Mouse (Mus musculus): ENCODE results near the gene Yes1. TPM values are rescaled to one million over a fixed set of nuclear protein-coding genes. Genes with fewer than 3 reads are reported as not detected.
"Not testable (repeated sequence)": the region's sequence is repeated elsewhere in the genome, so short reads cannot be mapped to it uniquely, and the experiment has no call there.

Gene Yes1
- polyA plus RNA-seq, 1 experiment from 2014 or later: 21.5 TPM

DNA sequence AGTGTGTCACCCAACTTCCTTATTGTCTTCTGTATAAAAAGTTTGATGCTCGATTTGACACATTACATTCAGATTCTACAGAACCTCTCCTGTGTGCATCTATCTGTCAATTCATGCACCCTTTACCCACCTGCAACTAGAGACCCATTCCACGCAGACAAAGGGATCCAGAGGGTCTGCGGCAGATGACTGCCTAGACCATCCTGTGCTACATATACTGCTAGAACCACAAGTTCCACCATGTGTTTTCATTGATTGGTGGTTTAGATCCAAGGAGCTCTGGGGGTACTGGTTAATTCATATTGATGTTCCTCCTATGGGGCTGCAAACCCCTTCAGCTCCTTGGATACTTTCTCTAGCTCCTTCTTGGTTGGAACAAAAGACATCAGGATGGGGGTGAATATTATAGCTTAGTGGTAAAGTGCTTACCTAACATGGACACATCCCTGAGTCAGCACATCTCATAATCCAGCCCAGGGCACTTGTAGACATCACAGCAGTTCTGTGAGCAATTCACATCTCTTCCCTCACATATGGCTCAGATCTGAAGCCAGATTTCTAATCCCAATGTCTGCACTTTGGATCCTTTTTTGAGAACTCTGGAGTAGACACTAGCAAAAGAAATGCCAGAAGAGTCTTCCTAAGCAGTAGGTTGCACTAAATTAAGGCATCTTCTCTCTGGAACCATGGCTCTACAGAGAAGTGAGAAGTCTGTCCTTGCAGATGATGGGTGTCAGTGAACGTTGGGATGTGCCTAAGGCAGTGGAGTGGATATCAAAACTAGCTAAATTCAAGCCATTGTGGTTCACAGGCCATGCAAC, 101.5 kb downstream of the Yes1 start:
- Histone ChIP-seq H3K4me1 (replicated peaks) (peaks cover 11% of the 10 kb centered on the region), H3K4me2 (replicated peaks) (peak overlapping the region; percentile 73), H3K4me3 (replicated peaks) (peak overlapping the region; percentile 69), H3K27me3 (no peaks in the 10 kb centered on the region), H3K9ac (replicated peaks) (no peak overlapping the region), H3K9me3 (no peaks in the 10 kb centered on the region), H3K27ac (no peak overlapping the region), H3K36me3 (no peaks in the 10 kb centered on the region)
- no peak for ATAC-seq
- 68% methylated on average over 4 of the region's 4 CpGs for WGBS

DNA sequence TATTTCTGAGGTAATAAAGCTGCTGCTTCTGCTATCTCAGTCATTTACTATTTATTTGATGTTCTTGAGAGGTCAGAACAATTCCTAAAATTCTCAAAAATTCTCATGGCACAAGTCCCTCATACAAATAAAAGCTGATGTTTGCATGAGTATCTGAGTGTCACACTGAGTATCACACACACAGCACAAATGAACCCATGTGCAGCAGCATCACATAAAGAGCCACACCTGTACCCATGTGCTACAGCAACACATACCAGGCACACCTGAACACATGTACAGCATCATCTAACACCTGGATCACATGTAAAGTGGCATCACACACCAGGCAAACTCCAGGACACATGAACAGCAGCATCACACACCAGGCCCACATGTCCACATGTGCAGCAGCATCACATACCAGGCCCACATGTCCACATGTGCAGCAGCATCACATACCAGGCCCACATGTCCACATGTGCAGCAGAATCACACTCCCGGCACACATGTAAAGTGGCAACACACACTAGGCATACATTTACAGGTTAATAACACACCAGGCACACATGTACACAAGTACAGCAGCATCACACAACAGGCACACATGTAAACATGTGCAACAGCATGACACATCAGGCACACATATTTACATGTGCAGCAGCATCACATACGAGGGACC, 102.2 kb downstream of the Yes1 start:
- Histone ChIP-seq H3K4me1 (replicated peaks) (peaks cover 11% of the 10 kb centered on the region), H3K9me3 (no peaks in the 10 kb centered on the region), H3K4me2 (replicated peaks) (peak overlapping the region; percentile 73), H3K27ac (peak overlapping the region; percentile 87), H3K4me3 (replicated peaks) (peak overlapping the region; percentile 69), H3K9ac (replicated peaks) (peak overlapping the region; percentile 77), H3K27me3 (no peaks in the 10 kb centered on the region), H3K36me3 (no peaks in the 10 kb centered on the region)
- WGBS: 20% methylated on average over 2 of the region's 2 CpGs
- ATAC-seq: no peak; the same call in 1 of the 2 replicates

DNA sequence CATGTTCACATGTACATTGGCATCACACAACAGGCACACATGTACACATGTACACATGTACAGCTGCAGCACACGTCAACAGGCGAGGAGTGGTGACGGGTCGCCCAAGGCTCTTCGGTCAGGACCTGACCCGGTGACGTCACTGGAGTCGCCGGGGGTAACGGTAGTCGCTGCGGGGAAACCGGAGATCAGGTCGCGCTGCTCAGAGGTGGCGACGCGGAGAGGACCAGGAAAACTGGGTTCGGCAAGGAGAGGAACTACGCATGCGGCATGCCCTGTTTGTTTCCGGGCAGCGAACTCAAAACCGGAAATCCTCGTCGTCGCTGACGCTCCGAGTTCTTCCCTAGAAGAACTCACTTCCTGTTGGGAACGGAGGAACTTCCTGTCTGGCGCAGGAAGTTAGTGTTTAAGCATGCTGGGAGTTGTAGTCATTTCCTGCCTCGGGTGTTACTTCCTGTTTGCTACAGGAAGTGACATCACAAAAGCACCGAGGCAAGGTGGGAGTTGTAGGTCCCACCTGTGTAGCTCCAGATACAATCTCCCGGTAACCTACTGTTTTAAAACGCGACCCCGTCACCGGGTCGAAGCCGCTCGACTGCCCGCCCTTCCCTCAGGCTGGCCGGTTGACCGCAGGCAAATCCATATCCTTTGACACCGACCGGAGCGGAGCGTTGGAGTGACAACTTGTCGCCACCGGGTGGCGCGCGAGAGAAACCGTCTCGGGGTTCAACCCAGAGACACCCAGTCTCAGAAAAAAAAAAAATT, 102.9 kb downstream of the Yes1 start:
- no peaks in the 10 kb centered on the region for H3K36me3 ChIP-seq
- no peaks in the 10 kb centered on the region for H3K9me3 ChIP-seq
- under 1% methylated on average over 55 of the region's 55 CpGs for WGBS
- no peaks in the 10 kb centered on the region for H3K27me3 ChIP-seq
- H3K9ac ChIP-seq (replicated peaks): peak overlapping the region; percentile 77
- peak overlapping the region; percentile 73 for H3K4me2 ChIP-seq (replicated peaks)
- ATAC-seq: peak; percentile 99
- H3K4me1 ChIP-seq (replicated peaks): peaks cover 11% of the 10 kb centered on the region
- H3K4me3 ChIP-seq (replicated peaks): peak overlapping the region; percentile 69
- peak overlapping the region; percentile 87 for H3K27ac ChIP-seq

DNA sequence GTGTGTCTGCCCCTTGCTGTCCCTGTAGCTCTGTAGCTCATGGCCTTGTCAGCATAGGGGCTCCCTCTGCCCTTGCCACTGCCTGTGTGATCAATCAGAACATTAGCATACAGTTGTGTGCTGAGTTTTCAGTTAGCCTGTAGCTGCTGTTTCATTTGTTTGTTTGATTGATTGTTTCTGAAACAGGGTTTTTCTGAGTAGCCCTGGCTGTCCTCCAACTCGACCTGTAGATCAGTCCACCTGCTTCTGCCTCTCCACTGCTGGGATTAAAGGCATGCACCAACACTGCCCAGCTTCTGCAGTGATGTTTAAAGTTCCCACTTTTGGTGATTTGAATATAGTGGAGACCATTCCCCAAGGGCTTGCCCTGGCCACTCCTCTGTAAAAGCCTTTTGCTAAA, 106.8 kb downstream of the Yes1 start:
- H3K4me1 ChIP-seq (replicated peaks): peaks cover 7% of the 10 kb centered on the region
- H3K4me3 ChIP-seq (replicated peaks): no peak overlapping the region
- no peak overlapping the region for H3K27ac ChIP-seq
- no peaks in the 10 kb centered on the region for H3K36me3 ChIP-seq
- ATAC-seq: no peak
- no peaks in the 10 kb centered on the region for H3K9me3 ChIP-seq
- H3K27me3 ChIP-seq: no peaks in the 10 kb centered on the region
- no peak overlapping the region for H3K4me2 ChIP-seq (replicated peaks)
- 67% methylated on average over 1 of the region's 1 CpGs for WGBS
- no peak overlapping the region for H3K9ac ChIP-seq (replicated peaks)

DNA sequence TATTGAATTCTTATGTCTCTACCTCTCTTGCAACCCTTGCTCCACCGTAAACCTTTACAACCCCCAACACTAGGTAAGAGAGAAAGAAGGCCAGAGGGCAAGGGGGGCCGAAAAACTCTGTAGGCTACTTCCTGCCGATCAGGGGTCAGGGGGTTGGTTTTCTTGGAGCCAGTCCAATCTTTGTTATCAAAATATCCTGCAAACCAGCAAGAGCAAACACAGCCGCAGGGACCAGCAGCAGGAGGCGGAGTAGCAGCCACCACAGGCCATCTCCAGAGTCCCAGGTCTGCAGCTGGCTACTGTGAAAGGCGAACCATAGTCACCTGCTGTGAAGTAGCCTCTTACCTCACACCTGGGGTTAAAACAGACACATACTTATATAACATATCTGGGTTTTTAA, 107.9 kb downstream of the Yes1 start:
- no peak overlapping the region for H3K4me2 ChIP-seq (replicated peaks)
- no peaks in the 10 kb centered on the region for H3K4me1 ChIP-seq (replicated peaks)
- H3K36me3 ChIP-seq: no peaks in the 10 kb centered on the region
- ATAC-seq: no peak
- no peak overlapping the region for H3K9ac ChIP-seq (replicated peaks)
- 68% methylated on average over 6 of the region's 6 CpGs for WGBS
- no peak overlapping the region for H3K4me3 ChIP-seq (replicated peaks)
- H3K27ac ChIP-seq: no peak overlapping the region
- no peaks in the 10 kb centered on the region for H3K27me3 ChIP-seq
- H3K9me3 ChIP-seq: no peaks in the 10 kb centered on the region

DNA sequence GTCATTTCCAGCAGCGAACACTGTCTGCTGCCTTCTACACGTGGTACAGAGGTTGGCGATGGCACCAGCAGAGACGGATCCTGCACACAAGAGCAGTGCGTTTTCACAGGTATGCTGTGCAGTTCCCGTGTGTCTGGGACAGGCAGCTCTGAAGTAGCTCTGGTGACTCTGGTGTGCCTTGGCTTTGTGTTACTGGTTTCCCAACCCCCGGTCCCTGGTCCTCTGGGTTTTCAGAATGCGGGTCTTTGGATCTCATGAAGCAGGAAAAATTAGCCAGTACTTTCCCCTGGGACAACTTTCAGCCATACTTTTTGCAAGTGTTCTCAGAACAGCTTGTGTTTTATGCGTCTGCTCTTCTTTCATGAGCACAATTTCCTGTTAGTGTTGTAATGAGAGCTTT, 109.4 kb downstream of the Yes1 start:
- Histone ChIP-seq H3K4me3 (replicated peaks) (no peak overlapping the region), H3K9ac (replicated peaks) (no peak overlapping the region), H3K27me3 (no peaks in the 10 kb centered on the region), H3K9me3 (no peaks in the 10 kb centered on the region), H3K4me2 (replicated peaks) (no peak overlapping the region), H3K27ac (no peak overlapping the region), H3K4me1 (replicated peaks) (no peaks in the 10 kb centered on the region), H3K36me3 (no peaks in the 10 kb centered on the region)
- WGBS: 87% methylated on average over 9 of the region's 9 CpGs
- no peak for ATAC-seq

DNA sequence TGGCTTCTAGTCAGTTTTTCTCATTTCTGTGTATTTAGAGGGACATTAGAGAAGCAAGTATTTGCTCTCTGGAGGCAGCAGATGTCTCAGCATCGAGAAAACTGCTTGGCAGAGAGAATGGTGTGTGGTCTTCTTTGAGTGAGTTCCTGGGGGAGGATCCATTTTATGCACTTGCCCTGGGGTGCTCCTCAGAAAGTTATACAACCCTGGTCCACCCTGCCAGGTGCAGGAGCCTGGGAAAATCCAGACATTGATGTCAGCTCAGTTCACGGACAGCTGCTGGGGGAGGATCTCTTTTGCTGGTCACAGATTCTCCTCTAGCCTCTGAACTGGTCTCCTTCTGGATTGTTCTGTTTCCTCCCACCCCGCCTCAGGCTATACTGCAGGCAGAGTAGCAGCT, 110.3 kb downstream of the Yes1 start:
- Histone ChIP-seq H3K9me3 (no peaks in the 10 kb centered on the region), H3K4me1 (replicated peaks) (no peaks in the 10 kb centered on the region), H3K36me3 (no peaks in the 10 kb centered on the region), H3K27ac (no peak overlapping the region), H3K9ac (replicated peaks) (no peak overlapping the region), H3K27me3 (no peaks in the 10 kb centered on the region), H3K4me3 (replicated peaks) (no peak overlapping the region), H3K4me2 (replicated peaks) (no peak overlapping the region)
- 79% methylated on average over 3 of the region's 3 CpGs for WGBS
- ATAC-seq: no peak

DNA sequence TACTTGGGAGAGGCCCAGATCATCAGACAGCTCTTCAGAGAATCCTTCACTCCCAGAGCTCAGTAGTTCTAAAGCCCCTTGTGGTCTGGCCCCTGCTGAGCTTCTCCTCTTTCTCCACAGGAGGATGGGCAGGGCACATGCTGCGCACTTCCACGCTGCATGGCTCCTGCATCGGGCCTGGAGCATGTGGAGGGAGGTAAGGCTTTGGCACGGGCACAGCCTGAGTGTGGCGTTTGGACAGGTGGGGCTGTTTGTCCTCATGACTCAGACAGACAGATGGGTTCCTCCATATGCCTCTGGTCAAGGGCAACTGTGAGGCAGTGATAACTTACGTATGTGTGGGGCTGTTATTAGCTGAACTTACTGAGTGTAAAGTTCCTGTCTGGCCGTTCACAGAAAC, 111.3 kb downstream of the Yes1 start:
- no peak for ATAC-seq
- no peaks in the 10 kb centered on the region for H3K9me3 ChIP-seq
- H3K27me3 ChIP-seq: no peaks in the 10 kb centered on the region
- WGBS: 71% methylated on average over 7 of the region's 7 CpGs
- H3K9ac ChIP-seq (replicated peaks): no peak overlapping the region
- H3K4me3 ChIP-seq (replicated peaks): no peak overlapping the region
- no peak overlapping the region for H3K27ac ChIP-seq
- no peak overlapping the region for H3K4me2 ChIP-seq (replicated peaks)
- H3K4me1 ChIP-seq (replicated peaks): no peaks in the 10 kb centered on the region
- H3K36me3 ChIP-seq: no peaks in the 10 kb centered on the region

DNA sequence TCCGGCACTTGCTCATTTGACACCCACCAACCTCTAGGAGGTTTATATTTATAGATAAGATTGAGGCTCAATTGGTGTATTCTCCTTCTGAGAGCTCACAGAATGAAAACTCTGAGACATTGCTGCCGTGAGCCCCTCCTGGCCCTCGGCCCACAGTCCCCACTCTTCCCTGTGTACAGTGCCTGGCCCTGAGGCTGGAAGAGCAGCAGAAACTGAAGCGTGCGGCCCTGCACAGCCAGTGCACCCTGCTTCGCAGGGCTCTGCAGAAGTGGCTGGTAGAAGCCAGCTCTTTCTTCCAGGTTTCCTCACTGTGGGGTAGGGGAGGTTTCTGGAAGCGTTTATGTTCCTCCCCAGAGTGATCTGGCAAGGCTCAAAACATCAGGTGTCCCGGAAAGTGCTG, 111.7 kb downstream of the Yes1 start:
- WGBS: 92% methylated on average over 8 of the region's 8 CpGs
- not testable (repeated sequence) for H3K4me3 ChIP-seq (replicated peaks); H3K27me3 ChIP-seq; H3K9ac ChIP-seq (replicated peaks); H3K36me3 ChIP-seq; ATAC-seq; H3K9me3 ChIP-seq; H3K27ac ChIP-seq; H3K4me2 ChIP-seq (replicated peaks); H3K4me1 ChIP-seq (replicated peaks)

DNA sequence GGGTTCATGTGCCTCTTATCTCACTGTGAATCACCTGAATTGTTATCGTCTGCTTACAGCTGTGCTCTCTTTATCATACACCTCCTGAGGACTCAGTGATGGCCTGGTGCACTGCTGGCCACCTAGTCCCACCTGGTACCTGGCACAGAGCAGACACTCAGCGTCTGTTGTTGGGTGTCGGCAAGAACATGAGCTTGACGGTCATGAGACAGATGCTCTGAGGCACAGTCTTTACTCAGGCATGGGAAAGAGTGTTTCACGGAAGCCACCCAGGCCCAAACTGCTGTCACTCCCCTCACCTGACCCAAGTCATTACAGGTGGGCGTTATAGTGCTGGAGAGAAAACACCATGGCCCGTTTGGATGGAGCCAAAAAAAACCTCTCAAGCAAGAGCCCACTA, 113.0 kb downstream of the Yes1 start:
- no peaks in the 10 kb centered on the region for H3K4me1 ChIP-seq (replicated peaks)
- H3K27me3 ChIP-seq: no peaks in the 10 kb centered on the region
- H3K4me2 ChIP-seq (replicated peaks): no peak overlapping the region
- H3K27ac ChIP-seq: no peak overlapping the region
- H3K9ac ChIP-seq (replicated peaks): no peak overlapping the region
- no peak for ATAC-seq
- no peaks in the 10 kb centered on the region for H3K9me3 ChIP-seq
- WGBS: 89% methylated on average over 7 of the region's 7 CpGs
- H3K4me3 ChIP-seq (replicated peaks): no peak overlapping the region
- no peaks in the 10 kb centered on the region for H3K36me3 ChIP-seq

DNA sequence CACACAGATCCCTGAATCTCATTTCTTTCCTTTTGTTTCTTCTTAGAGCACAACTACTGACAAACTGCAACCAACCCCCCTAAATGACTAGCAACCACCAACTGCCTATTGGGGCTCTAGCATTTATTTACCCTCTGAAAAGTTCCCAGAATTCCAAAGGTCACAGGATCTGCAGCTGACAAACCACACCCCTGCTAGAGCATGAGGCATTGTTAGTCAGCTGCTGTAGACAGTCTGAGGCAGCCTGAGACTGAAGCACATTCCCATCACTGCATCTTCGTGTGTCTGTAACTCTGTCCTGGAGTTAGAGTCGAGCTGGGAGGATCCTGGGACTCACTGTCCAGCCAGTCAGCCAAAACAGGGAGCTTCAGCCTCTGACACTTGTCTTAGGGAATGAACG, 114.4 kb downstream of the Yes1 start:
- H3K9me3 ChIP-seq; H3K27me3 ChIP-seq; H3K36me3 ChIP-seq; H3K27ac ChIP-seq; H3K9ac ChIP-seq (replicated peaks); H3K4me2 ChIP-seq (replicated peaks); ATAC-seq; H3K4me1 ChIP-seq (replicated peaks); H3K4me3 ChIP-seq (replicated peaks): not testable (repeated sequence)
- 79% methylated on average over 3 of the region's 3 CpGs for WGBS

DNA sequence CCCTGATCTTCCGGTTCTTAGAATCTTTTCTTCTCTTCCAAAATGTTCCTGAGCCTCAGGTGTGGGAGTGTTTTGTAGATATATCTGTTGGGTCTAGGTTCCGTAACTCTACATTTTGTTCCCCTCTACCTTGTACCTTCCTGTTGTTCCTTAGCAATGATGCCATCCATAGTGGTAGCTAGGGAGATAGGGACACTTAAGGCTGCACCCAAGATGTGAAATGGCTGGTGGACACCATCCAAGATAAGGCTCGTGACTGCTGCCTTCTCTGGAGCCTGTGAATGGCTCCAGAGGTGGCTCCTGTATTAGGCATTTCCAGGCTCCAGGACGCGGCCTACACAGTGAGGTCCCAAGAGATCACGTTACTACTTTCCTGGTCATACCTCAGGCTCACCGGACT, 117.3 kb downstream of the Yes1 start:
- H3K4me3 ChIP-seq (replicated peaks): no peak overlapping the region
- no peaks in the 10 kb centered on the region for H3K9me3 ChIP-seq
- H3K9ac ChIP-seq (replicated peaks): no peak overlapping the region
- no peak overlapping the region for H3K4me2 ChIP-seq (replicated peaks)
- H3K4me1 ChIP-seq (replicated peaks): no peaks in the 10 kb centered on the region
- H3K27me3 ChIP-seq: no peaks in the 10 kb centered on the region
- H3K27ac ChIP-seq: no peak overlapping the region
- peaks cover 1% of the 10 kb centered on the region for H3K36me3 ChIP-seq
- no peak for ATAC-seq
- 93% methylated on average over 7 of the region's 7 CpGs for WGBS
